Mouse (Mus musculus) T-helper 17 cell (primary cell): ENCODE measurements around the gene Insl6.

Experiments used
- in situ Hi-C, 2 experiments: fragments of 300-600 bp; cut with MboI, MseI; formaldehyde crosslinking; loops; 1 replicate in 1 of 2; 2 replicates in 1 of 2; pipeline ENCODE4 v1.15.1; 2025; ENCODE audit warnings: high pct_unique_total_duplicates in 2 of 2

Gene Insl6

DNA sequence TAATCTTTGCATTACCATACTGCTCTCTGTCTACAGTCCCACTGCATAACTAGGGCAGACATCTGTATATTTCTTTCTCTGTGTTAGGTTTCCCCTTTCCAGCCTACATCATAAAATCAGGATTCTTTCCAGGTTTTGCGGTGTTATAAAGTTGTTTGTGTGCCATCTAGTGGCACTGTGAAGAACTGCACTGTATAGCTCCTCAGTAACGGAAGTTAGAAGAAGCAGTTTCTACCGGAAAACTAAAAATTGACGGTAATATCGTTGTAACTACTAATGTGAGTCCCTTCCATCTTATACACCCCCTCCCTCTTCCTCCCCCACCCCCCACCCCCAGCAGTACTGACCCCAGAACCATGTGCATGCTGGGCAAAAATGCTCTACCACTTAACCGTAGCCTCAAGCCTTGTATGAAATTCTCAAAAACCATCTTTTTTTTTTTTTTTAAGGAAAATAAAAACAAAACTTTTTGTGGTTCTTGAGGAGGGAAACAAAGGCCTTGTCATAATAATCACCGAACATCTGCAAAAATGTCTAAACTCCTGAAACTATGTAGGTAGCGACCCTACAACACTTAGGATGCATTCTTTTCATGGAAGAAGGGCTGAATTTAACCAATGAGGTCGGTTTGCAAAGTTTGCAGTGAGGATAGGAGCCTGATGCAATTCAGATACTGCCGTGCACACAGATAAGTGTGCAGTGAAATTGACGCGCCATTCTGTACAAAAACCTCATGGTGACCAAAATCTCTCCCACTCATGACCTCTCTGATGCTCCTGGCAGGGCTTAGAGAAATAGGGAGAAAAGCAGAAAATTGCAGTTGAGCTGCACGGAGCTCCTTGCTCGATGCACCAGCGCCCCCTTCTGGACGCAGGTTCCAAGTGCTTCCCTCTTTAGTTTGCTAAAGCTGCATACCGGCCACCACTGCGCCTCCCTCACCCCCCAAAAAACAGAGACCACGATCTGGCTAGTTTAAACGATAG lies 30.0 kb upstream of the Insl6 start:
- in situ Hi-C loops: loop anchor here (5.0 to 10.0 kb wide), 5 partner anchors 38 to 810 kb away; no protein-coding TSS in a partner anchor

DNA sequence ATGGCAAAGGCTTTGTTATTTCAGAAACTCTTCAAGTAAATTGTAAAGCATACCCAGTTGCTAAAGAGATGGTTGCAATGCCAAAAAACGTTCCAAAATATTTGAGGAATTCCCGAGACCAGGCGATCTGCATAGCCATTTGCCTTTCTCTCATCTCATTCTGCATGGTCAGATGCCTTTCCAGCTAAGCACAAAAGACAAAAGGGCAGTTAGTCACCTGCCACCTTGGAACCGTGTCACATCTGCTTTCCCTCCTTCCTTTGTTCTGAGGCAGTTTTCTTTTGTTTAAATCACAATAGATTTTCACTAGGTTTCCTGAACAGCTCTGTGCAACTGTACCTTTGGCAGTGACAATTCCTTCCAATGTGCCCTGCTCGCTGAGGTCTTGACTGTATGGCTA lies 25.8 kb upstream of the Insl6 start:
- in situ Hi-C loops: loop anchor here (5.0 to 10.0 kb wide), 5 partner anchors 34 to 806 kb away; no protein-coding TSS in a partner anchor

- in situ Hi-C loops: no loop called here
Observed at GRCm38 (mm10) chr19:29345636-29346035, 20.5 kb upstream of the Insl6 start.

GRCm38 (mm10) chr19:29344868-29345267 lies 19.7 kb upstream of the Insl6 start:
- in situ Hi-C loops: no loop called here

DNA sequence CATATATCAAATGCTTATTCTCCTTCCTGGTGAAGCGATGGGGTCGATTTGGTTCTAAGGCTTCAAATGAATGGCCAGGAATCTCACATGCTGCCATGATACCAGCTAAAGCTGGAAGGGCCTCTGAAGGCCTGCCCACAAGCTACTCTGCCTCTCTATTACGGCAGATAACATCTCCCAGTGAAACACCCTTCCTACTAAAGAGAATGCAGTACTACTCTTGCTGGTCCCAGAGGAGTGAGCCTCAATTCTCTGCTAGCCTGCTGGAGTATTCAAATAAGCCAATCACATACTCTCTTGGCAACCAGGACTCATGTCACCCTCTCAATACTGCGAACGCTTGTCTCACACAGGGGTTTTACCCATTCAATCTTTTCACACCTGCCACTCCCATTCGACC lies 17.1 kb upstream of the Insl6 start:
- in situ Hi-C loops: no loop called here

- in situ Hi-C loops: no loop called here
Observed at GRCm38 (mm10) chr19:29341029-29341428, 15.9 kb upstream of the Insl6 start.

DNA sequence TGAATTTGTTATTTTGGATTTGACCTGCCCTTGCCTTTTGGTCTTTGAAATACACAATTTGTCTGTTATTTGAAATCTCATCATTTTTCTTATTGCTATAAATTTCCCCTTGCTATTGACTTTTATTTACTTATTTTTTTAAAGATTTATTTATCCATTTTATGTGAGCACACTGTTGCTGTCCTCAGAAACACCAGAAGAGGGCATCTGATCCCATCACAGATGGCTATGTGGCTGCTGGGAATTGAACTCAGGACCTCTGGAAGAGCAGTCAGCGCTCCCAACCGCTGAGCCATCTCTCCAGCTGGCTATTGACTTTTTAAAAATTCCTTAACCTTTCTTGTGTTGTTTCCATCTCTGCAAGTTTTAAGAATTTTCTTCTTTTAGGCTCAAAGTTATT lies 11.5 kb upstream of the Insl6 start:
- in situ Hi-C loops: loop anchor here in 1 of 2 experiments (10.0 kb wide), 1 partner anchor 682 kb away; no protein-coding TSS in a partner anchor

DNA sequence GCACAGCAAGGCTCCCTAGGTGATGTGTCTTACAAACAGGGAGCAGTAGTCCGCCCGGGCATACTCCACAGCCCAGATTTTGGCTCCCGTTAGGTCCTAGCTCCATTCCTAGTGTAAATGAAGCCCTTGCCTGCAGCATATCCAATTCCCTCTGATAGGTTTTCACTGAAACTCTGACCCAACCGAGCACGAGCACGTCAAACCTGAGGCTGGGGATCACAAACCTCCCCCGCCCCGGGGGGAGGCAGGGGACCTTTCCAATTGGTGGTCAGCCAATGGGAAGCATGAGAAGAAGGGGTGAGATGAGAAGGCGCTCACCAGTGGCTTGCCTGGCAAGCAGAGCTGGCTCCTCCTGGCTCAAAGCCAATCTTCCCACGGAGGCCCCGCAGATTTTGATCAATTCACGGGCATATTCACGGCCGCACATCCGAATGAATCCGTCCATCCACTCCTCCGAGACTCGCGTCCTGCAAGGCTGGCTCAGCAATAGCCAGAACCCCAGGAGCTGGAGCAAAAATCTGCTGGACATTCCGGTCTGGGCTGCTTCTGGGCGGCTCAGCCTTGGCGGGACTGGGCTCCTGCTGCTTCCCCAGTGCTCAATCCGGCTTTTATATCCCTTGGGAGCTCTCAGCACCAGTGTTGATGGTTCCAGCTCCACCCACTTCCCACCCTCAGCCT lies 9.1 kb upstream of the Insl6 start, which contains the start of gene Rln1:
TSS of gene Rln1 (minus strand) at position 603 of the 678 bp plus-strand sequence.
- in situ Hi-C loops: loop anchor here in 1 of 2 experiments (10.0 kb wide), 1 partner anchor 679 kb away; no protein-coding TSS in a partner anchor

DNA sequence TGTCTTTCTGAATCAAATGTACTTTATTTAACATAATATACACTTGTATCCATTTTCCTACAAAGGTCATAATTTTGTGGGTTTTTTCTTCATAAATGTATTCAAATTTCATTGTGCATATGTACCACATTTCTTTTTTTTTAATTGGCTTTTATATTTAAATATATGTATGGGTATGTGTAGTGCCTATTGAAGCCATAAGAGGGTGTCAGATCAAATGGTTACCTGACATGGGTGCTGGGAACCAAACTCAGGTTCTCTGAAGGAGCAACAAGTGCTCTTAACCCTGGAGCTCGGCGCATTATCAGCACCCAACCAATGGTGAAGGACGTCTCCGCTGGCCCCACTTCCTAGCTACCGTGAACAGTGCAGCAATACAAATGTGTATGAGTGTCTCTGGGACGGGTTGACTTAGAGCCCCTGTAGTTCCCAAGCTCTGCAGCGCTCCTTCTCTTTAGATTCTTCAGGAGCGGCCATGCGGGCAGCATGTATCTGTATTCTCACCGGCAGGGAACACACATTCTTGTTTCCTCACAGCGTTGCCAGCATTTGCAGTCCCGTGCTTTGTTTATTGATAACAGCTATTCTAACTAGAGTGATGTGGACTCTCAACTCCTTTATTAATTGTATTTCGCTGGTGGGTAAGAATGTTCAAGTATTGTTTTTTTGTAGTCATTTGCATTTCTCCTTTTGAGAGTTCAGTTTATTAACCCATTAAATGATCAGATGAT lies 1.8 kb upstream of the Insl6 start:
- in situ Hi-C loops: no loop called here

DNA sequence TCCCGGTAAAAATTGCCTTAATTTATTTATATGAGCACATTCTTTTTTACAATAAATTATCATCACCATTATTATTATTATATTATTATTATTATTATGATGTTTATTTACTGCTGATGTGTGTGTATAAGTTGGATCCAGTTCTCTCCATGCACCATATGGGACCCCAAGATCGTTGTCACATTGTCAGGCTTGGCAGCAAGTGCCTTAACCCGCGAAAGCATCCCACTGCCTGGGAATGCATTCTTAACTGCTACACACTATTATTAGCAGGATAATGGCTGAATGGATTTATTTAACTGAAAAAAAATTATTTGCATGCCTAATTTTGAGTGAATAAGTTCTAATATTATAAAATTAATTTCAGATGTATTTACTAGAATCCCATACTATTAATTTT lies 1.2 kb upstream of the Insl6 start:
- in situ Hi-C loops: no loop called here

GRCm38 (mm10) chr19:29325852-29326180 lies 660 bp upstream of the Insl6 start:
- in situ Hi-C loops: no loop called here

GRCm38 (mm10) chr19:29323416-29324049 lies 1.6 kb downstream of the Insl6 start:
- in situ Hi-C loops: no loop called here

GRCm38 (mm10) chr19:29312661-29313060 lies 12.5 kb downstream of the Insl6 start:
- in situ Hi-C loops: no loop called here

GRCm38 (mm10) chr19:29311791-29312190 lies 13.4 kb downstream of the Insl6 start:
- in situ Hi-C loops: no loop called here

DNA sequence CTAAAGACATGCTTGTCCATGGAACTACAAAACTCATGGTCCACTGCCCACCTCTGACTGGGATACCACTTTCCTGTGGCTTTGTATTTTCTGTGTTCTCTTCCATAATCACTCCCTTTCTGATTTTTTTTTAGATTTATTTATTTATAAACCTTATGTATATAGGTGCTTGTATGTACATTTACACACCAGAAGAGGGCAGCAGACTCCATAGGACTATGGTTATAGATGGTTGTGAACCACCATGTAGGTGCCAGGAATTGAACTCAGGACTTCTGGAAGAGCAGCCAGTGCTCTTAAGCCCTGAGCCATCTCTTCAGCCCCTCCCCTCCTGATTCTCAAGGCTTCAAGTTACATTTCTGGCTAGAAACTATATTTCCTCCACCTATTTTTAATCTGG lies 16.3 kb downstream of the Insl6 start:
- in situ Hi-C loops: no loop called here

GRCm38 (mm10) chr19:29302119-29302518 lies 23.0 kb downstream of the Insl6 start:
- in situ Hi-C loops: no loop called here

GRCm38 (mm10) chr19:29300919-29301318 lies 24.2 kb downstream of the Insl6 start:
- in situ Hi-C loops: no loop called here

GRCm38 (mm10) chr19:29297366-29297765 lies 27.8 kb downstream of the Insl6 start:
- in situ Hi-C loops: no loop called here

GRCm38 (mm10) chr19:29296166-29296565 lies 29.0 kb downstream of the Insl6 start:
- in situ Hi-C loops: no loop called here

DNA sequence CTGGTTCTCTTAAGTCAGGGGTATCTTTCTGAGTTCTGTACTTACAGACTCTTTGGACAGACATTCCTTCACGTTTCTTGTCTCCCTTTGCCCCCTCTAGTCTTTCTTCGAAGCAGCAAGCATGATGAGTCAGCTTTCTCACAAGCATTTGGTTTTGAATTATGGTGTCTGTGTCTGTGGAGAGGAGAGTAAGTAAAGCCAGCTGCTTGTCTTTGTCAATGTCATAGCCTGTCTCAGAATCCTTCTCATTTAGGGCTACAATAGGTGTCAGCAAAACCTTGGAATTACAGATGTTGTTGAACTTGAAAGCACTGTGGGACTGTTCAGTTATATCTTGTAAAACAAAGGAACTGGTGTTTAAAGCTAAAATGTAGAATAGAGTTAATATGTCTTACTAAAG lies 30.4 kb downstream of the Insl6 start:
- in situ Hi-C loops: no loop called here

GRCm38 (mm10) chr19:29292546-29292945 lies 32.6 kb downstream of the Insl6 start:
- in situ Hi-C loops: no loop called here
